Mouse (Mus musculus): ENCODE data around the gene Thbs1. TPM values are rescaled to one million over a fixed set of nuclear protein-coding genes. Genes with fewer than 3 reads are reported as not detected.

Gene Thbs1
- total RNA-seq, 1 experiment from 2014 or later = 8.0 TPM

DNA sequence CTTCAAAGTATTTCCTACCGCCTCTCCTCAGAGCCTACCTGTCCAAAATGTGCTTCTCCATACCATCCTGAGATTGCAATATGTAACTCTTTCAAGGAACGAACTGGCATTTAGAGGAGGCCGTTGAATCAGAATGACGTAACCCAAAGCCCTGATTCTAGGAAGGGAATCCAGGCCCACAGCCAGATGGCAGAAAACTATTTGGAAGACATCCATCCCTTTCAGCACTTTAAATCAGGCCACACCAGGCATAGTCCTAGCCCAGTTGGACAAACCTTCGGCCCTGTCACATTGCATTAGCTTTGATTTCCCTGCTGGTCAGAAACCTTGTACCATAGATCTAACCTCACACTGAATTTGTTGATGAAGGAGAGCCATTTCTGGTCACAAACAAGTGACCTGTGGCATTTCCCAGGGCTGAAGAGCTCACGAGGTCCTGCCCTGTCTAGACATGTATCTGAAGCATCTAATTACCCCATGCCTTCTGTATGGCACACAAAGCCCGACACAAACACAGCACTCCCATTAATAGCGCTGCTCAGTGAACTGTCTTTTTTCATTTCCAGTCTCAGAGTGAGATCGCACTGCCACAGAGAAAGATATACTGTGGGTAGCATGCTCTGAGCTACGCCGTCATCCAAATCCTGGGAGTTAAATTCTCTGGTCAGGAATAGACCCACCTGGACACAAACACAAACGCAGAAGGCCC, 38.3 kb downstream of the Thbs1 start:
- DNase-seq = peak; percentile 61

DNA sequence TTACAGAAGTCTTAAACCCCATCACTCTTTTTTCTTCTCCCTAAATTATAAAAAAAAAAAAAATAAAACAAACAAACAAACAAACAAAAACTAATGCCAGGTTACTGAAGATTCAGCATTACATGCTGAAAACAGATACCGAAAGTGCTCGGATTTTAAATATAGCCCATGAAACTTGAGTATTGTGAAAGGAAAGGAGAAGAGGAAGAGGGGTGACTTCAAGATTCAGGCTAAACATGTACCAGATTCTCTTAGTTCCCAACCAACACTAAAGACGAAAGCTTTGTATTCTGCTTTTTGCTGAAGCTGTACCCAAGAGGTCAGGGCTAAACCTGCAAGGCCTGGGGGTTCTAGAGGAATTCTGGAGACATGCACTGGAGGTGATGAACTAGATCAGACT, 46.4 kb downstream of the Thbs1 start:
- DNase-seq = no peak

DNA sequence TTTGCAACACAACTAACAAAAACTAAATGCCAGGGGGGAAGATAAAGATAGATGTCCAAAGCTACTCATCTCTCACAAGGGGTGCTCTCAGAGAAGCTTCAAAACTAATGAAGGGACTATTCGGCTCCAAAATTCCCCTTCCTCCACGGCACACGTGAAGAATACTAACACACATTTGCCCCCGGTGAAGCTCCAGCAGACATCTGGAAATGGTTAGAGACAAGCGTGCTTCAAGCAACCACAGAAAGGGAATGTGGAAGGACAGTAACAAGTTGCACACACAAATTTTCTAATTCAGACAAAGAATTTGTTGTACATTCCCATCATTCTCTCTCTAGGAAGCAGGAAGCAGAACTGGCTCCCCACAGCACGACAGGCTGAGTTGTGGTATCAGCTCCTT, 47.5 kb downstream of the Thbs1 start:
- no peak for DNase-seq

DNA sequence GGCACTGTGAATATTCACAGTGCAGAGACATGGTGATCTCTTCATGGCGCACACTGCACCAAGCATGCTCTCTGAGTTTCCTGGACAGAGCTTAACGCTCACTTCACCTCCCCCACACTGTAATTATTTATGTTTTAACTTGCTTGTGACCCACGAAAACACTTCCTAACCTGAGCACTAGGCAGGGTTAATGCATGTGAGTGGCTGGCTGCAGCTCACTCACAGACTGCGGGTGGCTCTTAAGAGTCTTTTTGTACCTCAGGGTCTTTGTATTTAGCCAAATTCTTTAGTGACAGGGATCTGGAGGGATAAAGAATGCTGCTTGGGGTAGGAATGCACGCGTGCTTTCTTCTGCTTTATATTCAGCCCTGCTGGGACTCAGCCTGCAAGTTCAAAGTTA, 48.9 kb downstream of the Thbs1 start:
- no peak for DNase-seq

DNA sequence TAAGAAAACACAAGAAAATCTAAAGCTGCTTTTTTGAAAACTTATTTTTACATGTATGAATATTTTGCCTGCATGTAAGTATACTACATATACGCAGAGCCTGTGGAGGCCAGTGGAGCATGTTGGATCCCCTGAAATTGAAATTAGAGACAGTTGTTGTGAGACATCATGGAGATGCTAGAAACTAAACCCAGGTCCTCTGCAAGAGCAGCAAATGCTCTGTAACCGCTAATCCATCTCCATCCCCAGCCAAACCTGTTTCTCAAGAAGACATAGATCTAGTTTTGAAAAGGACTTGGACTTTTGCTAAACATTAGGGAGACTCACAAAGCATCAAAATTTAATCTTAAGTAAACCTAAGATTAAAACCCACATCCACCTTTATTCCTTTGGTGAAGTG, 49.3 kb downstream of the Thbs1 start:
- DNase-seq = no peak

DNA sequence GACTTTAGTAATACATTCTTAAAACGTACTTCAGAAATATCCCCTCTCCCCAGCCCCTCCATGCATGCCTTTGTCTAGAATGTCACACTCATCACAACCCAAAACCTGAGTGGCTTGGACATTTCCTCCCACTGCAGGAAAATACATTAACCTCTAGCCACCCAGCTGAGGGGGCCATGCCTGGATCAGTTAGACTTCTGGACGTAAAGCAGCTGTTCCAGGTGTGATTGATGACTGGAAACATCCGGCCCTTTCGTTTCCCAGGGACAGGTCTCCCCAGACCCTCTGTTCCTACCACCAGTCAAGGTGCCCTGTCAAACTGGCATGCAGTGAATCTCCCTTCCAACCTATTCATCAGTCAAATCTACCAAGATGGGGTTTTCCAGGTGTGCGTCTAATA, 50.8 kb downstream of the Thbs1 start:
- no peak for DNase-seq

DNA sequence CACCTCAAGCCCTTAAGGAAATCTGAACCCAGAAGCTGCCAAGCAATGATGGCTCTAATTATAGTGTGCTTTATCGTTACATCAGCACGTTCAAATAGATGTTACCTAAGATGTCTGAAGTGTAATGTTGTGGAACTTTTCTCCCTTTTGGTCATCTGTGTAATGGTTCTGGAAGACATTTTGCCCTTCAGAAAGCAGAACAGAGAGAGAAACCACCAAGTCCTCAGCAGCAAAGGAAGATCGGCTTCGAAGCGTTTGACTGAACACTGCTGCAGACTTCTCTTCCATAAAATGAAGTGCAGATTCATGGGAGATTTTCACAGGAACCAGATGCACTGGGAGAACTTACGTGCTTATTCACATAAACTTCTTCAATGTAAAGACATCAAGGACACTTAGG, 52.5 kb downstream of the Thbs1 start:
- no peak for DNase-seq

DNA sequence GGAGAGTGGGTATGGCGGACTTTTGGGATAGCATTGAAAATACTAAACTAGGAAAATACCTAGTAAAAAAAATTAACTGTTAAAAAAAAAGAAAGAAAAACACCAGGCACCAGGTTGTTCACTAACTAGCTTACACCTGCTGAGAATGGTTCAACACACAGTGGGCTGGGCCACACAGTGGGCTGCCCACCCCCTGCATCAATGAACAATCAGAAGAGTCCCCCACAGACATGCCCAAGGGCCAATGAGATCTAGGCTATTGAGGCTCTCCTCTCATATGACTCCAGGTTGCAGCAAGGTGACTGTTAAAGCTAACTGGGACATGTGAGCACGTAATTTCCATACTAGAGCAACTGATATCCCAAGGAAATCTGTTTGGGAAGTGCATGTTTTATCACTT, 54.0 kb downstream of the Thbs1 start:
- DNase-seq = no peak

DNA sequence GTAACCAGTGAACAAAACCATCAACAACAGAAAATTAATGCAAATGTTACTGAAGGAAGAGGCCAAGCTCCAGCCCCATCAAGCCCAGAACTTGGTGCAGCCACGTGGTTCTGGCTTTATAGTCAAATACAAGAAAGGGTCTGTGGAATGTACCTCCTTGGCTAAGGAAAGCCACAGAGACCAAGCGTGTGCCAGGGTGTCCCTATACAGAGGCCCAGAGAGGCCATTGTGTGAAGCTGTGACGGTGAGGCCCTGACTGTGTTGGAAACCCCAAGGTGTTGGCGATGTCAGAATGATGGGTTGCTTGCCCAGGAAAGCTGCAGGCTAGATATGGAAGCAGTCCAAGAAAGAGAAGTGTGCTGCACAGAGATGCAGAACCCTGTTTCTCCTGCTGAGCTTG, 56.1 kb downstream of the Thbs1 start:
- no peak for DNase-seq

DNA sequence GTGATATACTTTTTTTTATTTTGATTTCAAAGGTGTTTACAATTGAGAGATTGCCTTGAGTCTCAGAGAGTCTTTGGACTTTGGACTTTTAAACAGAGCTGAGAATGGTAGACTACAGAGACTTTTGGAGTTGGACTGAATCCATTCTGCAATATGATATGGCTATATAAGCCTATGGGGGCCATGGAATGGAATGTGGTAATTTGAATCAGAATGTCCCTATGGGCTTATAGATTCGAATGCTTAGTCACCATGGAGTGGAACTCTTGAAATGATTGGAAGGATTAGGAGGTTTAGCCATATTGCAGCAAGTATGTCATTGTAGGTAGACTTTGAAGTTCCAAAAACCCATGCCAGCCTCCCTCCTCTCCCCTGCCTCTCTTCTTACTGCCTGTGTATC, 56.5 kb downstream of the Thbs1 start:
- no peak for DNase-seq

DNA sequence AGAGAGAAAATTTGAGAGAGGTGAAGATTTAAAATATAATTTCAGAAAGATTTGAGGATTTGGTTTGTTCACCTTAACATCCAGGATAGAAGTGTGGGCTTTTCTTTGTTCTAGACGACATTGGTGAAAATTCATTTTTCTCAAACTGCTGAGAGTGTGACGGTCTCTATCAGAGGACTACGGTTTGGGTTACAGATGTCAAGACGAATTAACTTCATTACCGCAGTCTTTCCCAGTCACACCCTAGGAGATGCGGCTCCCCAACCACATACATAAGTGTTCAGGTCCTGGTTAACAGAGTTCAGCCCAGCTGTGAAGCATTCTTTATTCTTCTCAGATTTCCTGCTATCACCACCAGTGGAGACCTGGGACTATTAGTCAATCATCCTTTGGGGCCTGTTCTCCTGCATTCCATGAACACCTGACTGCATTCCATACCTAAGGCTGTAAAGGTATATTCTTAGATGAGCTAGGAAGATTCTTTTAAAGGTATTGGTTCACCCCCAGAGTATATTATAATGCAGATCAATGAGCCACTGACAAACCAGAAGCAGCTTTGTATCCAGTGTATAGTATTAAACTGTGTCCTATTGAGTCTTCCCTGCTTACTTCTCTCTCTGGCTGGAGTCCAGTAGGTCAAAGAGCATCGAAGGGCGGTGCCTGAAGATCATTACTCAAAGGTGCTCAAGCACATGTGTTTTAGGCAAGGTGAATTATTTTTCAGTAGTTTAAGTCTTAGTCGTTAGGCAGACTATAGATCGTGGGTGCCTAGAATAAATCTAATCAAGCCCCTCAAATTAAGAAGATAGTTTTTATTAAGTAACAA, 63.1 kb downstream of the Thbs1 start:
- DNase-seq = no peak

Other genes with a start within 250 kb of the Thbs1 start
- gene Fsip1, start 145.1 kb downstream of the Thbs1 start, total RNA-seq (2021) = 0.94 and 1.4 TPM in 2 replicates

Measured in adrenal gland, postnatal 25 days (tissue).